Mouse (Mus musculus) lung, embryonic 14.5 days (tissue): ENCODE measurements around the gene Sox9. TPM values are rescaled to one million over a fixed set of nuclear protein-coding genes. Genes with fewer than 3 reads are reported as not detected.
A peak's percentile ranks its signal among the peaks of the same experiment; 100 is the strongest.

ENCODE experiments used
- ATAC-seq: fragments of 200-750 bp; cut with Nextera tagmentation; 2 replicates; pipeline ENCODE4 v1.8.0; 2017; ENCODE audit warnings: mild to moderate bottlenecking, moderate TSS enrichment, moderate library complexity; ENCODE audit not compliant: insufficient read depth
- DNase-seq: peaks from one replicate; pipeline ENCODE4 v3.0.0-alpha.2; 2015
- H3K27ac ChIP-seq: fragments of 300-500 bp; sonication (generic); 2 replicates; pipeline ENCODE4 v1.5.1; 2014; ENCODE audit warnings: low read depth, mild to moderate bottlenecking, moderate library complexity
- H3K27me3 ChIP-seq: fragments of 300-500 bp; sonication (generic); 2 replicates; pipeline ENCODE4 v1.6.1; 2014; ENCODE audit warnings: low read length, control low read depth; ENCODE audit not compliant: insufficient read depth
- H3K36me3 ChIP-seq: fragments of 300-500 bp; sonication (generic); 2 replicates; pipeline ENCODE4 v1.6.1; 2014; ENCODE audit warnings: control low read depth; ENCODE audit not compliant: insufficient read depth
- H3K4me1 ChIP-seq: fragments of 300-500 bp; sonication (generic); 2 replicates; pipeline ENCODE4 v1.6.1; 2014; ENCODE audit warnings: antibody characterized with exemption, control low read depth; ENCODE audit not compliant: insufficient read depth
- H3K4me2 ChIP-seq: fragments of 300-500 bp; sonication (generic); 2 replicates; pipeline ENCODE4 v1.6.1; 2014; ENCODE audit warnings: mild to moderate bottlenecking
- H3K4me3 ChIP-seq: fragments of 300-500 bp; sonication (generic); 2 replicates; pipeline ENCODE4 v1.5.1; 2014; ENCODE audit warnings: low read depth, low read length
- H3K9ac ChIP-seq: fragments of 300-500 bp; sonication (generic); 2 replicates; pipeline ENCODE4 v1.6.1; 2014
- H3K9me3 ChIP-seq: fragments of 300-500 bp; sonication (generic); 2 replicates; pipeline ENCODE4 v1.6.1; 2016; ENCODE audit warnings: low read depth, low read length, control low read depth
- CTCF ChIP-seq: IDR thresholded peaks from 2 replicates; pipeline ENCODE4 v1.5.1; 2016; ENCODE audit warnings: antibody characterized with exemption, low read depth
- WGBS: fragments of 180-500 bp; shearing (Covaris S2); extraction: QIAGEN DNeasy Blood & Tissue Kit; methylation state at CpG from one replicate; pipeline ENCODE4 v1.1.7; 2014; 5-methylcytosine and 5-hydroxymethylcytosine counted together
- polyA plus RNA-seq: library from polyadenylated mRNA; unstranded; fragments of >200 nt; fragmentation: Nextera tagmentation; extraction: Ambion mirVana; gene quantifications from 2 replicates; pipeline ENCODE4 v1.2.1, GENCODE M21; 2014

The Sox9 gene
- polyA plus RNA-seq, 1 experiment from 2014 or later, result 75.7 TPM

DNA sequence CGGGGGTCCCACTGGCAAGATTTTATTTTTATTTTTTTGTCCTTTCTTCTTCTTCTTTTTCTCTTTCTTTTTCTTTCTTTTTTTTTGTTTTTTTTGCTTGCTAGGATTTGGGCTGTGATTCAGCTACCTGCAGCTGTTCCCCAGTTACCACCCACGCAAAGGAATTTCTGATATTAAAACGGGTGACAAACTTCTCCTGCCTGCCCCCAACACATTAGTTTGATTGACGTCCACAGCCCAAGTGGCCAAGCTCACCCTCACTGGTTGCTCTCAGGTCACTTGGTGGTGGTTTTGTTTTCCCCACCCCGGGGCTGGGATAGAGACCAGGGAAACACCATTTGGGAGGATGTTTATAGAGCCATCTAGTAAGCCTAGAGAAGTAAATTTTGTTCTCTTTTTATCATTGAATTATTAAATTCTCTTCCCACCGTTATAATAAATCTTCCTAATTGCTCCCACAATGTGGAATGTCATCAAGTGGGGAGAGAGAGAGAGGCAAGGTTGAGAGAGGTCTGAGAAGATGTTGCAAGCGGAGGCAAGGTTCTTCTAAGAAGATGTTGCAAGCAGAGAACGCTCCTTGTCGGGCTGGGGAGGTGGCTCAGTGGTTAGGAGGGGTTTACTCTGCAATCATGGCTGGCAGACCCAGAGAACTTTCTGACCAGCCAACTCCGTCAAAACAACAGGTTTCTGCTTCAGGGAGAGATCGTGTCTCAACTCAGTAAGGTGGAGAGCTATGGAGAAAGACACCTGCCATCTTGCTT, 52.4 kb downstream of the Sox9 start:
- no peak for TF ChIP-seq CTCF
- Histone ChIP-seq H3K9ac (no peak overlapping the region), H3K4me1 (no peaks in the 10 kb centered on the region), H3K36me3 (no peaks in the 10 kb centered on the region), H3K9me3 (no peaks in the 10 kb centered on the region), H3K27ac (no peak overlapping the region), H3K4me2 (no peak overlapping the region), H3K4me3 (no peak overlapping the region), H3K27me3 (no peaks in the 10 kb centered on the region)
- WGBS, result 36% methylated on average over 11 of the region's 11 CpGs
- DNase-seq (no peak), ATAC-seq (no peak)

DNA sequence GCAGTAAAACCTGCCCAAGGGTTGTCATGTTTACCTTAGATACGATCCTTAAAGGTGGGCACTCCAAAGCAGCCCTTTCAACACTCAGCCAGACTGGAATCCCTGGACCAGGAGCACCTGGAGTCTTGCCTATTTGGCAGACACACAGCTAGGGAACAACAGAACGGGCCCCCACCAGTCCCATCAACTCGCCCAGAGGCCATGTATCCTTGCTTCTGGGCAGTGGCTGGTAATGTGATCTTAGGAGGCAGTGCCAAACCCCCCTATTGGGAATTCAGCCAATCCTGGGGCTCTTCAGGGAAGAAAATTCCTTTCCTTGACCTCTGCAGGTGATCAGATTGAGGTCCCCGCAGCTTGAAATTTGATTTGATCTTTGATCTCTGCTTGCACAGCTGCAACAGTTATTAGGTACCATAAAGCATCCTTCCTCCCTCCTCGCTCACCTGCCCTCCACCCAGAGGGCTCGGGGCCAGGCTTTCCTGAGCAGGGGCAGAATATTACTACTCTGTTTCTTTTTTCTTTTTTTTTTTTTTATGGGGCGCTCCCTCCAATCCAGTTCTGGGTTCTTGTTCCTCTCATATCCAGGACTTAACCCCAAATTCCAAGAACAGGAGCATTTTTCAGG, 53.6 kb downstream of the Sox9 start:
- H3K4me2 ChIP-seq, result no peak overlapping the region
- H3K9me3 ChIP-seq, result no peaks in the 10 kb centered on the region
- TF ChIP-seq CTCF, result no peak
- H3K27ac ChIP-seq, result no peak overlapping the region
- DNase-seq (peak; percentile 40), ATAC-seq (peak; percentile 62)
- H3K4me1 ChIP-seq, result no peaks in the 10 kb centered on the region
- no peaks in the 10 kb centered on the region for H3K27me3 ChIP-seq
- no peaks in the 10 kb centered on the region for H3K36me3 ChIP-seq
- H3K9ac ChIP-seq, result no peak overlapping the region
- 36% methylated on average over 7 of the region's 7 CpGs for WGBS
- no peak overlapping the region for H3K4me3 ChIP-seq
